Mouse (Mus musculus) erythroid progenitor cell, adult 5-6 weeks (primary cell): ENCODE results near the gene C130050O18Rik. TPM values are rescaled to one million over a fixed set of nuclear protein-coding genes. Genes with fewer than 3 reads are reported as not detected.

Experiments
- ATAC-seq: replicated peaks from 2 replicates; pipeline ENCODE4 v1.8.0; 2016; ENCODE audit warnings: moderate number of reproducible peaks, mild to moderate bottlenecking, moderate TSS enrichment, inconsistent platforms; ENCODE audit not compliant: poor library complexity, low FRiP score, severe bottlenecking
- total RNA-seq, 2 experiments: library from RNA; stranded (forward) in 1 of 2; stranded (reverse) in 1 of 2; fragments of 150-400 nt in 1 of 2; fragments of 186-747, 209-891 nt in 1 of 2; gene quantifications; 2 replicates each; pipeline versions ENCODE4 v1.2.3 to v1.2.4; 2015 to 2017; ENCODE audit warnings: low replicate concordance in 2 of 2

C130050O18Rik gene
- total RNA-seq, 2 experiments from 2014 or later: not detected

DNA sequence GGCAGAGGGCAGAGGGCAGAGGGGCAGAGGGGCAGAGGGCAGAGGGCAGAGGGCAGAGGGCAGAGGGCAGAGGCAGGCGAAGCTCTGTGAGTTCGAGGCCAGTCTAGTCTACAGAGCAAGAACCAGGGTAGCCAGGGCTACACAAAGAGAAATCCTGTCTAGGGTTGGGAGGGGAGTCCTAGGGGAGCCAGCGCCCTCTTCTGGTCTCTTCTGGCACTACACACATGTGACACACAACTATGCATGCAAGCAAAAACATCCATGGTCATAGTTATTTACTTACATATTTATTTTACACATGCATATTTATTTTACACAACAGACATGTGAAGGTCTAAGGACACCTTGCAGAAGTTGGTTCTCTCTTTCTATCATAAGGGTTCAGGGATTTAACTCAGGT lies 12.4 kb downstream of the C130050O18Rik start:
- ATAC-seq: no peak

GRCm38 (mm10) chr5:139418110-139418509 lies 13.0 kb downstream of the C130050O18Rik start:
- no peak for ATAC-seq

GRCm38 (mm10) chr5:139418633-139419032 lies 13.6 kb downstream of the C130050O18Rik start:
- ATAC-seq: no peak

GRCm38 (mm10) chr5:139423026-139423865 lies 18.2 kb downstream of the C130050O18Rik start, which contains the start of gene Gper1:
TSS of gene Gper1 (plus strand) at chr5:139423151.
- no peak for ATAC-seq

GRCm38 (mm10) chr5:139425198-139425597 lies 20.1 kb downstream of the C130050O18Rik start:
- ATAC-seq: no peak

- no peak for ATAC-seq
Observed at GRCm38 (mm10) chr5:139427001-139427400, 21.9 kb downstream of the C130050O18Rik start.

DNA sequence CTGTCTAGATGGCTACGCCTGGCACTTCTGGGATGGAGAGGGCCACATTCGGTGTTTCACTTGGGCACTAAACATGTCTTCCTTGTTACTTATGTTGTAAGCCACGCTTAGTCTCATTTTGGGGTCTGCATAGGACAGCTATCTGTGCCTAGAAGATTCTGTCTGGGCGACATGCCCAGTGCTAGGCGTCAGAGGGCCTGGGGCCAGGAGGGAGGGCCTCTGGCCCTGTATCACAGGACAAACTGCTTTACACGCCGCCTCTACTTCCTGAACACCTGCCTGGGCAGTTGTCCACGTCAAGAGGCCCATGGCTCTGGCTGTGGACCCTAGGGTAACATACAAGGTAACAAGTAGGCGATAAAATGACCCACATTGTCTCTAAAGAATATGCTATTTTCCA lies 22.9 kb downstream of the C130050O18Rik start:
- no peak for ATAC-seq

GRCm38 (mm10) chr5:139429818-139430341 lies 24.8 kb downstream of the C130050O18Rik start:
- no peak for ATAC-seq

DNA sequence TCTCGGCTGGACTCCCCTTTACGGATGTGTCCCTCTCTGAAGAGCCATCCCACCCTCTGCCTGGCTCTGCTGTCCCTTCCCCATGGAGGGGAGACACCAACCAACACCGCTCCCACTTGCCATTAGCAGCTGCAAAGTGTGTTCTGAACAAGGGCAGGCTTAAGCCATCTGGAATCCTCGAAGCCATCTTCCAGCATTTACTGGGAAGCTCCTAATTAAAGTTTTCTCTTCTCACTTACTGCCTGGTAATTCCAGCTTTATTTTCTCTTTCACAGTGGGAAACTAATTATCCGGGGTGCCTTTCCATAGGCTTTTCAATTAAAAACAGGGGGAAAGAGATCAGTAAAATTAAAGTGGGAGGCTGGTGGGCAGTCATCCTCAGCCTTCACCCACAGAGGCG lies 27.3 kb downstream of the C130050O18Rik start:
- ATAC-seq: no peak

GRCm38 (mm10) chr5:139432747-139433508 lies 27.8 kb downstream of the C130050O18Rik start:
- ATAC-seq: no peak

GRCm38 (mm10) chr5:139433842-139434568 lies 28.9 kb downstream of the C130050O18Rik start:
- ATAC-seq: no peak

DNA sequence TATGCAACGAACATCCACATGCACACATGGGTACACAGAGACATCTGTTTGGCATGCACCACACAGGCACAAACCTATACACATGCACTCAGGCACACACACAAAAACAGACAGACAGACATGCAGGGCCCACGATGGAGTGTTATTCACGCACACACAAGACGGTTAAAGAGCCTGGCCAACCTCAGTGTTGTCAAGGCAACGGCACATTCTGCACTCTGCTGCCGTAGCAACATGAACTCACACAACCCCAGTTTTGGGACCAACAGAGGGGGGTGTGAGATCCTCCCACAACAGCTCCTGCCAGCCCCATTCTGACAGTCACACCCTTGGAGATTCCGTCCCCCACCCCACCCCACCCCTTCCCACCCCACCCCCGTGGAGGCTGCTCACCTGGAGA lies 29.9 kb downstream of the C130050O18Rik start:
- ATAC-seq: no peak

- no peak for ATAC-seq
Observed at GRCm38 (mm10) chr5:139437769-139438168, 32.7 kb downstream of the C130050O18Rik start.

DNA sequence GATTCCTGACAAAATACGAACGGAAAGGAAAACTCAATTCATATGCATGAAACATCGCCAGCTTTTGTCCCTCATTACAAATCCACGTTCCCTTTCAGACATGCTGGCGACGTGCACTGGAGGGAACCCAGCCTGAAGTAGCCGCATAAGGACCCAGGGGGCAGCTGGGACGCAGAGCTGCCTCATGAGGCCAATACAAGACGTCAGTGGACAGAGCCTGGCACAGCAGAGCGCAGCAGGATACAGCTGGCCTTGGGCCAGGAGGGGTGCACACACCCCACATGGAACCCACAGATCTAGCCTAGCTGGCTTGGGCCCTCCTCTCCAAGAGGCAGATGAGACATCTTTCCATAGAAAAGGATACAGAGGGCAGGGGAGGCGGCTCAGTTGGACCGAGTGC lies 33.4 kb downstream of the C130050O18Rik start:
- no peak for ATAC-seq

DNA sequence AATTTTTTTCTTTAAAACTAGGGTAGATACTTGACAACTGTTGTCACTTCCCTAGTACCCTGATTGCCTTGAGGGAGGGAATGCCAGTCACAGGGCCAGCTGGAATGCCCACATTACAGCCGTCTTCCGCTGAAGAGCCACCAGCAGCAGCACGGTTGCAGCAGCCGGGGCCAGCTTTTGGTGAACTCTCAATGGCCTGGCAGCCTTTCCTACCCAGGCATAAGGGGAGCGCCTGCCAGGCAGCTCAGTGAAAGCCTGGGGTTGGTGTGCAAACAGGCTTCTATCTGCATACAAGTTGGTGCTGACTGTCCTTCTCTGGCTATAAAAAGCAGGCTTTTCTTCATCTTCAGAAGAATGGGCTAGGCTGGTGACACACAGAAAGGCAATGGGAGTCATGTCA lies 35.4 kb downstream of the C130050O18Rik start:
- ATAC-seq: no peak

DNA sequence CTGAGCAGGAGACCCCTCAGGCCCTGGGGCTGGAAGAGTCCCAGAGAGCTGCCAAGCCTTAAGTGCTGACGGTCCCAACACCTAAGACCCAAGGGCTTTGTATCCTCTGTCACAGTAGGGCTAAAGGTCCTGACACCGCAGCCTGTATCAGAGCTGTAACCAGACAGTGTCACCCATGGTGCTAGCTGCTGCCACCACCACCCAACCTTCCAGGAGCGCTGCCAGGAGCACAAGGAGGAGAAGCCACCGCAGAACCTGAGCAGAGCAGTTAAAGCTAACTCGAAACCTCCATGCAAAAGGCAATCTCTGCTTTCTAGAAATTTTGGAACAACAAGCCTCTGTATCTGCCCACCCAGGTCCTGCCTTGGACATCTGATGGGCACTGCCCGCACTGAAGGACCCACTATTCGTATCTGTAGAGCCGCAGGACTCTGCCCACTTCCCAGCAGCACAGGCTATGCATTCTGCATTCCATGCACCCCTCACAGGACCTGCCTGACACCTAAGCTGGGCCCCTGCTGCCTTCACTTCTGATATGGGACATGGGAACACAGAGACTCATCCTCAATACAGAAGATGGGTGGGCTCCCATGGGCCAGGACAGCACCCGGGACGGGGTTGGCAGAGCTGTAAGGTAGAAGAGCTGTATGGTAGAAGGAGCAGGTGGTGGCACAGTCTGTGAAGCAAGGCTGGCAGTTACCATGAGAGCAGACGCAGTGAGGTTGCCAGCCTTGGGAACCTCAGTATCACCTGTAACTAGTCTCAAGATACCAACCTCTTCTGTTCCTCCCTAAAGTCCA lies 36.0 kb downstream of the C130050O18Rik start:
- ATAC-seq: no peak

- no peak for ATAC-seq
Observed at GRCm38 (mm10) chr5:139441726-139442018, 36.6 kb downstream of the C130050O18Rik start.

GRCm38 (mm10) chr5:139442428-139442827 lies 37.3 kb downstream of the C130050O18Rik start:
- no peak for ATAC-seq

GRCm38 (mm10) chr5:139442962-139443361 lies 37.9 kb downstream of the C130050O18Rik start:
- ATAC-seq: no peak
